Mouse (Mus musculus) erythroblast, embryonic 14.5 days (primary cell): ENCODE results near the gene Olfr1324.
"Not testable (repeated sequence)": the region's sequence is repeated elsewhere in the genome, so short reads cannot be mapped to it uniquely, and the experiment has no call there.

Source experiments
- GATA1 ChIP-seq: IDR thresholded peaks from 2 replicates; pipeline ENCODE4 v1.6.1; 2012; ENCODE audit warnings: low read length, inconsistent platforms, mixed read lengths
- TAL1 ChIP-seq: IDR thresholded peaks from 3 replicates; pipeline ENCODE4 v1.6.1; 2012; ENCODE audit warnings: low read length, inconsistent platforms, mixed read lengths

- TF ChIP-seq GATA1, TAL1: not testable (repeated sequence)
Measured at GRCm38 (mm10) chrX:50410361-50410760, 17.9 kb downstream of the Olfr1324 start.
